In genomic region chr7:144755511-144756378, GRCm38 (mm10) we compare ENCODE assay signal across 14 mouse cellular contexts. TPM values are rescaled to one million over a fixed set of nuclear protein-coding genes. Genes with fewer than 3 reads are reported as not detected.
A peak's percentile ranks its signal among the peaks of the same experiment; 100 is the strongest.
DNase-seq lines count a peak whose midpoint lies in the region; ATAC-seq and TF ChIP-seq lines count a peak whose summit lies in the region.
"Had no signal": no experiment of that assay in that cellular context is flagged by ENCODE, and none has a peak within 500 bp of the region (broad histone marks: within the 10 kb centered on the region; RNA-seq: fewer than 3 reads in every experiment).

No protein-coding gene starts in this region.

- H3K4me3 ChIP-seq in MEL (ENCODE audit: control insufficient read depth in 1 of 2, insufficient read depth in 1 of 2, low read depth in 2 of 2, low read length in 2 of 2): no peak overlapping the region
- H3K4me3 ChIP-seq in embryonic facial prominence, embryonic 10.5 days: no peak overlapping the region
- H3K4me3 ChIP-seq: left cerebral cortex, adult 2 months; limb, embryonic 12.5 days had no signal

- no peak for TF ChIP-seq CTCF in MEL (IDR thresholded peaks at IDR 0.05 in 2 of 3, conservative IDR thresholded peaks at IDR 0.05 in 1 of 3; ENCODE audit: control insufficient read depth in 1 of 3, insufficient read depth in 1 of 3, low read depth in 2 of 3, low read length in 3 of 3, poor library complexity in 1 of 3, severe bottlenecking in 1 of 3)

- H3K9me3 ChIP-seq in MEL (replicated peaks; ENCODE audit: insufficient read depth, low read length): no peaks in the 10 kb centered on the region
- H3K9me3 ChIP-seq in embryonic facial prominence, embryonic 10.5 days: no peaks in the 10 kb centered on the region
- H3K9me3 ChIP-seq: limb, embryonic 12.5 days had no signal

- intact Hi-C loops in heart, postnatal 14 days (cut with DNase I): no loop called here

- H3K4me1 ChIP-seq in MEL (ENCODE audit: control insufficient read depth in 1 of 2, insufficient read depth in 2 of 2, low read length in 2 of 2): peaks cover 0 to 3% of the 10 kb centered on the region in 2 experiments; a peak in 1 of 4 replicates
- H3K4me1 ChIP-seq in embryonic facial prominence, embryonic 10.5 days: peaks cover 13% of the 10 kb centered on the region

- H3K27ac ChIP-seq in MEL (ENCODE audit: control insufficient read depth, low read depth, low read length): peak overlapping the region; percentile 46; the same call in 1 of the 2 replicates
- H3K27ac ChIP-seq in embryonic facial prominence, embryonic 10.5 days (replicated peaks): 0 out of 2 replicates have a peak overlapping the region, but pooled peaks have one; percentile 14
- H3K27ac ChIP-seq: left cerebral cortex, adult 2 months; limb, embryonic 12.5 days; liver, embryonic 14.5 days had no signal

- ATAC-seq in megakaryocyte progenitor cell, adult 5-6 weeks (replicated peaks; ENCODE audit: poor library complexity): peak; percentile 45
- ATAC-seq: hindbrain, embryonic 16.5 days had no signal

- 83% methylated on average over 11 of the region's 11 CpGs for WGBS in embryonic facial prominence, embryonic 10.5 days

- no peaks in the 10 kb centered on the region for H3K27me3 ChIP-seq in MEL (ENCODE audit: control insufficient read depth in 1 of 2, insufficient read depth in 2 of 2, low read length in 2 of 2)
- peaks cover 12% of the 10 kb centered on the region; the same call in 1 of the 2 replicates for H3K27me3 ChIP-seq in embryonic facial prominence, embryonic 10.5 days (replicated peaks; ENCODE audit: low read depth, poor library complexity, severe bottlenecking)

- no peak overlapping the region; the same call in 1 of the 2 replicates for H3K9ac ChIP-seq in MEL (ENCODE audit: control insufficient read depth, low read depth, low read length, poor library complexity, severe bottlenecking)
- H3K9ac ChIP-seq: limb, embryonic 12.5 days; liver, embryonic 14.5 days had no signal

- TF ChIP-seq EP300 in MEL (IDR thresholded peaks at IDR 0.05; ENCODE audit: low read depth in 1 of 2, low read length in 2 of 2): peak in 1 of 2 experiments; percentile 37; a peak in 1 of 4 replicates

- TF ChIP-seq RAD21 in MEL (IDR thresholded peaks at IDR 0.05; ENCODE audit: low read depth, low read length): no peak

- no peaks in the 10 kb centered on the region for H3K79me2 ChIP-seq in MEL (ENCODE audit: control insufficient read depth, insufficient read depth, low read length, poor library complexity)

- DNase-seq in heart, postnatal 4 days: peak; percentile 17
- no peak for DNase-seq in heart, postnatal 14 days
- DNase-seq in MEL (ENCODE audit: low read depth, low spot score): peak; percentile 35
- DNase-seq in embryonic facial prominence, embryonic 10.5 days (ENCODE audit: low spot score): no peak
- DNase-seq in cerebellum, postnatal 4 days (ENCODE audit: low spot score in 2 of 2): no peak
- DNase-seq in adrenal gland, postnatal 36 days: no peak
- DNase-seq: cerebellum, adult 2 months; embryo, embryonic 11 days; gastrocnemius, postnatal 25 days had no signal

- H3K36me3 ChIP-seq in MEL (ENCODE audit: control insufficient read depth in 1 of 2, insufficient read depth in 2 of 2, low read length in 2 of 2): no peaks in the 10 kb centered on the region
- H3K36me3 ChIP-seq in embryonic facial prominence, embryonic 10.5 days (replicated peaks): no peaks in the 10 kb centered on the region
- H3K36me3 ChIP-seq: limb, embryonic 12.5 days had no signal

- TF ChIP-seq POLR2A in MEL (IDR thresholded peaks at IDR 0.05; ENCODE audit: control insufficient read depth in 1 of 2, insufficient read depth in 1 of 2, low read depth in 1 of 2, low read length in 2 of 2, poor library complexity in 1 of 2): no peak

TF ChIP-seq in MEL, 35 proteins besides CTCF, POLR2A, EP300 and RAD21:
- no peak for TF ChIP-seq MYB (IDR thresholded peaks at IDR 0.05; ENCODE audit: low read depth, low read length)
- no peak for TF ChIP-seq GABPA (IDR thresholded peaks at IDR 0.05; ENCODE audit: low read depth, low read length)
- no peak for TF ChIP-seq NRF1 (IDR thresholded peaks at IDR 0.05; ENCODE audit: insufficient read depth, low read depth, low read length, poor library complexity, severe bottlenecking)
- TF ChIP-seq ZKSCAN1 (IDR thresholded peaks at IDR 0.05; ENCODE audit: low read depth, low read length): no peak
- TF ChIP-seq USF1 (IDR thresholded peaks at IDR 0.05; ENCODE audit: low read depth, low read length): no peak
- TF ChIP-seq ZMIZ1 (IDR thresholded peaks at IDR 0.05; ENCODE audit: low read depth, low read length): no peak
- TF ChIP-seq KAT2A (conservative IDR thresholded peaks at IDR 0.05; ENCODE audit: low read depth, low read length): no peak
- TF ChIP-seq TAL1 (IDR thresholded peaks at IDR 0.05; ENCODE audit: low read length): no peak
- no peak for TF ChIP-seq GATA1 (IDR thresholded peaks at IDR 0.05; ENCODE audit: low read depth, low read length)
- no peak for TF ChIP-seq POLR2AphosphoS5 (IDR thresholded peaks at IDR 0.05; ENCODE audit: borderline replicate concordance, low read depth, low read length)
- no peak for TF ChIP-seq ZC3H11A (IDR thresholded peaks at IDR 0.05; ENCODE audit: low read depth, low read length)
- TF ChIP-seq MAFK (IDR thresholded peaks at IDR 0.05; ENCODE audit: borderline replicate concordance, low read depth, low read length): no peak
- TF ChIP-seq NELFE (IDR thresholded peaks at IDR 0.05; ENCODE audit: low read depth, low read length): no peak
- TF ChIP-seq CHD2 (IDR thresholded peaks at IDR 0.05; ENCODE audit: low read length): no peak
- no peak for TF ChIP-seq SIN3A (IDR thresholded peaks at IDR 0.05; ENCODE audit: low read length)
- no peak for TF ChIP-seq MEF2A (IDR thresholded peaks at IDR 0.05; ENCODE audit: extremely low read depth, insufficient replicate concordance, low read depth, low read length, poor library complexity, severe bottlenecking)
- TF ChIP-seq ETS1 (IDR thresholded peaks at IDR 0.05; ENCODE audit: low read depth, low read length): no peak
- no peak for TF ChIP-seq UBTF (IDR thresholded peaks at IDR 0.05; ENCODE audit: borderline replicate concordance, insufficient read depth, low read depth, low read length)
- TF ChIP-seq TCF12 (IDR thresholded peaks at IDR 0.05; ENCODE audit: low read depth, low read length): no peak
- no peak for TF ChIP-seq CHD1 (IDR thresholded peaks at IDR 0.05; ENCODE audit: low read depth, low read length)

RNA-seq across cellular contexts. Expression of gene Ano1, which starts 4.0 kb away (rescaled TPM):
- 10 to 100 TPM; 12.5 to 15.9 TPM for total RNA-seq in heart, postnatal 4 days (2021)
- 10 to 100 TPM; 18.8 to 22.6 TPM for total RNA-seq in heart, postnatal 14 days (2021)
- 0.04 TPM in 1 of 2 replicates, not detected in the other for total RNA-seq in MEL (2012; rRNA removed)
- polyA plus RNA-seq in MEL (2012; ENCODE audit: insufficient read depth in 1 of 2, insufficient read length in 2 of 2, low read depth in 1 of 2, low replicate concordance in 2 of 2, missing spikeins in 1 of 2): not detected
- polyA plus RNA-seq in embryonic facial prominence, embryonic 10.5 days (2016; fragmentation: Nextera tagmentation; extraction: Ambion mirVana): 8.7 and 11.3 TPM in 2 replicates
- not detected in 2 replicates for total RNA-seq in megakaryocyte progenitor cell, adult 5-6 weeks (2015)
- not detected in 2 replicates for total RNA-seq in megakaryocyte progenitor cell, adult 5-6 weeks (2017)
- total RNA-seq in adrenal gland, postnatal 36 days (2021): 10 to 100 TPM; 20.9 to 25.4 TPM

Comparison
In these comparisons a context has a peak if more than half of its experiments do, and no peak if none do; other contexts are left out.
1. DNase-seq: peak in heart, postnatal 4 days (single experiment) and MEL (single experiment); none in heart, postnatal 14 days (0 of 2), embryonic facial prominence, embryonic 10.5 days (single experiment), cerebellum, postnatal 4 days (0 of 2) and adrenal gland, postnatal 36 days (0 of 2).
2. RNA of gene Ano1, which starts 4.0 kb away (total RNA-seq): 20.9 to 25.4 TPM in adrenal gland, postnatal 36 days, 18.8 to 22.6 TPM in heart, postnatal 14 days and 12.5 to 15.9 TPM in heart, postnatal 4 days; 0.04 TPM in MEL and not detected in megakaryocyte progenitor cell, adult 5-6 weeks; every median in the first group is over 10 times any median in the second.